Mouse (Mus musculus) kidney, adult 2 months (tissue): ENCODE measurements around the gene Smad1. TPM values are rescaled to one million over a fixed set of nuclear protein-coding genes. Genes with fewer than 3 reads are reported as not detected.

ENCODE experiments used
- DNase-seq: peaks from one replicate; pipeline ENCODE4 v3.0.0; 2021
- H3K27ac ChIP-seq: fragments of 200-500 bp; 2 replicates; pipeline ENCODE4 v1.5.1; 2012; ENCODE audit warnings: low read depth, low read length, control low read depth, inconsistent platforms; ENCODE audit not compliant: insufficient read depth
- H3K27me3 ChIP-seq: fragments of 200-500 bp; replicated peaks from 2 replicates; pipeline ENCODE4 v1.6.1; 2012; ENCODE audit warnings: mild to moderate bottlenecking, moderate library complexity, low read length, inconsistent platforms; ENCODE audit not compliant: control insufficient read depth, insufficient read depth
- H3K36me3 ChIP-seq: fragments of 200-500 bp; 2 replicates; pipeline ENCODE4 v1.6.1; 2012; ENCODE audit warnings: mild to moderate bottlenecking, moderate library complexity, low read length, inconsistent platforms; ENCODE audit not compliant: control insufficient read depth, insufficient read depth
- H3K4me1 ChIP-seq: fragments of 200-500 bp; 2 replicates; pipeline ENCODE4 v1.6.1; 2011; ENCODE audit warnings: low read length; ENCODE audit not compliant: control insufficient read depth, insufficient read depth
- H3K4me3 ChIP-seq: fragments of 200-500 bp; 2 replicates; pipeline ENCODE4 v1.5.1; 2011; ENCODE audit warnings: mild to moderate bottlenecking, low read depth, low read length, control low read depth; ENCODE audit not compliant: insufficient read depth
- CTCF ChIP-seq: fragments of 200-500 bp; conservative IDR thresholded peaks from 2 replicates; pipeline ENCODE4 v1.5.1; 2011; ENCODE audit warnings: low read depth, mild to moderate bottlenecking, control low read depth, low read length, moderate library complexity, mixed read lengths; ENCODE audit not compliant: insufficient read depth, insufficient read length
- POLR2A ChIP-seq: fragments of 200-500 bp; IDR thresholded peaks from one replicate; pipeline ENCODE4 v1.6.1; 2011; ENCODE audit warnings: low read depth, low read length, control low read depth
- WGBS: fragments of 180-500 bp; shearing (Covaris S2); methylation state at CpG from one replicate; pipeline ENCODE4 v1.1.7; 2018; 5-methylcytosine and 5-hydroxymethylcytosine counted together
- polyA plus RNA-seq: library from polyadenylated mRNA; depleted of rRNA; stranded (reverse); fragments of >200 nt; gene quantifications from 2 replicates; pipeline ENCODE4 v1.2.3, GENCODE M21; 2012

Gene Smad1
- polyA plus RNA-seq, 1 experiment, result 20.8 TPM

DNA sequence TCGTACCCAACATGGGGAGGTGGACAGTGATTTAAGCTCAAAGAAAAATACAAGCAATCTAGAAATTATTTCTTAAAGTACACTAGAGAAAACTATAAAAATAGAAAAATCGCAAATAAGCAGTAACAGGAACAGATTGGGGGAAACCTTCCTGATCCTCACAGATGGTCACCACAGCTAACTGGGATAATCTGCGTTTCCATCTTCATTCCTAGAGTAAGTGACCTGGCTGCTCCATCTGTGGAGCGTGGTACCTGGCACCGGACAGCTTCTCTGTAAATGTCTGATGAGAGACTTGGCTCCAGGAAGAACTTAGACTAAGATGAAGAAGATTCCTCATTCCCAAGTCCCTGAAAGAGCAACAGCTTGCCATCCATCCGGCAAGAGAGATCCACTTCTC is 25.8 kb downstream of the Smad1 start:
- no peak overlapping the region for H3K27ac ChIP-seq
- DNase-seq, result no peak
- H3K27me3 ChIP-seq, result no peaks in the 10 kb centered on the region
- H3K4me3 ChIP-seq, result no peak overlapping the region
- peaks cover 21% of the 10 kb centered on the region for H3K4me1 ChIP-seq
- H3K36me3 ChIP-seq, result no peaks in the 10 kb centered on the region
- WGBS, result 73% methylated on average over 6 of the region's 6 CpGs
- no peak for TF ChIP-seq POLR2A
- no peak for TF ChIP-seq CTCF

GRCm38 (mm10) chr8:79372960-79373359 is 26.4 kb downstream of the Smad1 start:
- 50% methylated on average over 8 of the region's 8 CpGs for WGBS
- DNase-seq, result no peak
- Histone ChIP-seq H3K27ac (peak overlapping the region; percentile 7), H3K4me3 (no peak overlapping the region), H3K27me3 (no peaks in the 10 kb centered on the region), H3K36me3 (no peaks in the 10 kb centered on the region), H3K4me1 (peaks cover 24% of the 10 kb centered on the region)
- no peak for TF ChIP-seq POLR2A
- no peak for TF ChIP-seq CTCF

DNA sequence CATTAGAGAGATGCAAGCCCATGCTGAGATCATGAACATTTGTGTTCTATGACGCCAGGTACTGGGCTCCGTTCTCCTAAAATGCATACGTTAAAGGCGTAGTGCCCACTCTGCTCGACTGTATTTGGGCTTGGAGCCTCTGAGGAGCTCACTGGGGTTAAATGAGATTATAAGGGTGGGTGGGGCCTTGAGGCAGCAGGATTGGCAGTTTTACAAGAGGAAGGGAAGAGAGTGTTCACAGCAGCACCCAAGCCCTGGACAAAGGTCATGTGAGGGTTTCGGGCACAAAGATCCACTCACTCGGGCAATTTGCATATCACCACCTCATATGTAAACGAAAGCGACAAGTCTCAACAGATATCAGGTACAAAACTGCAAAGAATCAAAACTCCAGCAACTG is 26.8 kb downstream of the Smad1 start:
- peaks cover 26% of the 10 kb centered on the region for H3K4me1 ChIP-seq
- H3K27me3 ChIP-seq, result no peaks in the 10 kb centered on the region
- H3K27ac ChIP-seq, result peak overlapping the region; percentile 7
- WGBS, result 44% methylated on average over 9 of the region's 9 CpGs
- no peaks in the 10 kb centered on the region for H3K36me3 ChIP-seq
- peak; percentile 87 for DNase-seq
- no peak overlapping the region for H3K4me3 ChIP-seq
- TF ChIP-seq CTCF (no peak), POLR2A (no peak)

- no peak overlapping the region for H3K27ac ChIP-seq
- H3K27me3 ChIP-seq, result no peaks in the 10 kb centered on the region
- TF ChIP-seq POLR2A (no peak), CTCF (no peak)
- peaks cover 26% of the 10 kb centered on the region for H3K4me1 ChIP-seq
- H3K36me3 ChIP-seq, result no peaks in the 10 kb centered on the region
- 56% methylated on average over 9 of the region's 9 CpGs for WGBS
- no peak for DNase-seq
- H3K4me3 ChIP-seq, result no peak overlapping the region
These were observed 27.2 kb downstream of the Smad1 start for GRCm38 (mm10) chr8:79372084-79372483.

DNA sequence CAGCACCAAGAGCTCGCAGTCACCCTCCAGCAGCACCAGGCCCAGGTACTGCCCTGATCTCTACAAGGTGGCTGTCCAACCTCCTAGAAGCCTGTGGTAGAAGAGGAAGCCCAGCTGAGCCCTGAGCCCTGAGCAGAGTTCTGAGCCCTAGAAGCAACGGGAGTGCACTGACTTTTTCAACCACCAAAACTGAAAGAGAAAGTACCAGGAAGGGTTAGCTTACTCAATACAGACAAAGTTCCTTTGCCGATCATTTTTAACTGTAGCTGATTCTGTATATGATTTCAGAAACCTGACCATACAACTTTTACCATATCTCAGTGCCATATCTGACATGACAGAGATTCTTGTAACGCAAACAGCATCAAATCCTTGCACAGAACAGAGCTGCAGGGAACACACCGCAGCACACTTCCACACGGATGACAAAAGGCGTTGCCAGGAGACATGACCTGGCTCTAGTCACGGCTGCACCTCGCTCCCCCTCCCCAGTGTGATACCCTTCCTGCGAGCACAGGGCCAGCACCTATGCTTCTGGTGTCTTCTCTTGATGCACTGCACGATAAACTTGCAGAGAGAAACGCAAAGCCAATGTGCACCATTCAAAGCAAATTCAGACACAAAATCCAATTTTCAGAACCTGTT is 28.6 kb downstream of the Smad1 start:
- Histone ChIP-seq H3K36me3 (no peaks in the 10 kb centered on the region), H3K4me3 (no peak overlapping the region), H3K27ac (no peak overlapping the region), H3K4me1 (peaks cover 25% of the 10 kb centered on the region), H3K27me3 (no peaks in the 10 kb centered on the region)
- WGBS, result 81% methylated on average over 12 of the region's 12 CpGs
- no peak for DNase-seq
- TF ChIP-seq POLR2A, result no peak

DNA sequence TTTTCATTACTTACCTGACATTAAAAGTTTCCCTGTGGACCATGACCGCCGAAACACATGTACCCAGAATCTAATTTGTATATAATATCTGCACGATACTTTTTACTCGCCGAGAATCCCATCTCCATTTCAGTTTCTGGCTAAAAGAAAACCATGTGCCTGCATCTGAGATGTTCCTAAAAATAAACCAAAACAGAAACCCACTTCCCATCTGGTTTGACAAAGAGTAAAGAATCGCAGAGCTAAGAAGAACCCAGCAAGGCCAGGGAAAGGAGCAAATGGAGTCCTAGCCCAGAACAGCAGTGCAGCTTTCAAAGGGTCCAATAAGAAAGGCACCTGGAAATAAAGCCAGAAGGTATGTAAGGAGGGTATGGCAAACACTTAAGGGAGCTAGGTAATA is 30.2 kb downstream of the Smad1 start:
- Histone ChIP-seq H3K4me3 (no peak overlapping the region), H3K27me3 (no peaks in the 10 kb centered on the region), H3K4me1 (peaks cover 19% of the 10 kb centered on the region), H3K27ac (no peak overlapping the region), H3K36me3 (no peaks in the 10 kb centered on the region)
- TF ChIP-seq CTCF (no peak), POLR2A (no peak)
- 80% methylated on average over 6 of the region's 6 CpGs for WGBS
- DNase-seq, result no peak

DNA sequence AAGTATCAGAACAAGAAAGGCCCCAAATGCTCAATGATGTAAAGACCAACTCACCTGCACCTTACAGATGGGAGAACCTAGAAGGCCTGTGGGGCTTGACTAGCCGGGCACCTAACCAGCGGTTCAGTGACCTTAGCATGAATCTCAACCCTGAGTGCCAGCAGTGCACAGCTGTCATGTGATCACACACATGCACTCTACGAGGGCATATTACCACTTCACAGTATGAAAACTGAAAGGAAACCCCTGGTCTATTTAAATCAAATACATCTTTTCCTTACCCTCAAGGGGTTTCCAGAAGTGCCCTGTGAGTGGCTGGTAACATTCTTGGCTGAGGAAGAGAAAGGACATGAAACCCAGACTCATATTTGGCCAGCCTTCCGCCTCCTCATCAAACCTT is 31.4 kb downstream of the Smad1 start:
- H3K36me3 ChIP-seq, result no peaks in the 10 kb centered on the region
- H3K27me3 ChIP-seq, result no peaks in the 10 kb centered on the region
- peaks cover 15% of the 10 kb centered on the region for H3K4me1 ChIP-seq
- H3K27ac ChIP-seq, result no peak overlapping the region
- whole genome bisulfite sequencing, result 25% methylated on average over 4 of the region's 4 CpGs
- TF ChIP-seq POLR2A, result no peak
- TF ChIP-seq CTCF, result no peak
- no peak overlapping the region for H3K4me3 ChIP-seq
- peak; percentile 43 for DNase-seq
